Mouse (Mus musculus): ENCODE data around the gene Arrb1.

Gene Arrb1

GRCm38 (mm10) chr7:99579491-99580190 lies 44.4 kb downstream of the Arrb1 start:
- no peak for DNase-seq (ENCODE audit: low spot score in 2 of 2)

- no peak for DNase-seq (ENCODE audit: low spot score in 2 of 2)
Observed at GRCm38 (mm10) chr7:99580247-99580646, 45.0 kb downstream of the Arrb1 start.

DNA sequence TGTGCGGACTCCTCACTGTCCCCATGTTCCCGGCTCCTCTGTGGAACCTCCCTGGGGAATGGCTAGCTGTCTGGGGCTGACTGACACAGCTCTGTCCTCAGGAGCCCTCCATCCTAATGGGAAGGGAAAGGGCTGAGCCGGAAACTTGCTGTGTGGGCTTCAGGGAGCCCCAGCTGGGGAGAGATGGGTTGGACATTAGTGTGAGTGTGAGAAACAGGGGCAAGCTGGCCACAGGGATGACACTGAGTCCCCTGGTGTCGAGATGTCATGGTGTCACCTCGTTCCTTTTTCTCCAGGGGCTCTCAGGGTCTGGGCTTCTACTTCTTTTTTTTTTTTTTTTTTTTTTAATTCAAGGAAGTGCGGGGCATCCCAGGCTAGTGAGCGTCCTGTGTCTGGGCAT lies 47.0 kb downstream of the Arrb1 start:
- no peak for DNase-seq (ENCODE audit: low spot score in 2 of 2)

DNA sequence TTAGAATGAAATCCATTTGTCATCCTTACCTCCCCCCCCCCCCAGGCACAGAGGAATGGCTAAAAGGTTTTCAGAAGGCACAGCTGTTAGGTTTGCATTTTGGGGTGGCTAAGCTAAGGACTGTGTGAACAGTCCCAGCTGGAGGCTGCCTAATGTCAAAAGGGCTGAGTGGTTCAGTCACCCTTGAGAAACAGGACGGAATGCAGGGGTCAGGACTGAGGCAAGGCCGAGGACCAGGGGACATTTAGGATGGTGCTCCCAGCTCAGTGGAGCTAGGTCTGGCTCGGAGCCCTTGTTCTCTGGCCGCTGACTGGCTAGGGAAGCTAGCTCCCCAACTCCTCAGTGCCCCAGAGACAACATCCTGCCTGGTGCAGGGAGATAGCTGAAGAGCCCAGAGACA lies 47.6 kb downstream of the Arrb1 start:
- no peak for DNase-seq (ENCODE audit: low spot score in 2 of 2)

- DNase-seq (ENCODE audit: low spot score in 2 of 2): no peak
Observed at GRCm38 (mm10) chr7:99583625-99584024, 48.4 kb downstream of the Arrb1 start.

DNA sequence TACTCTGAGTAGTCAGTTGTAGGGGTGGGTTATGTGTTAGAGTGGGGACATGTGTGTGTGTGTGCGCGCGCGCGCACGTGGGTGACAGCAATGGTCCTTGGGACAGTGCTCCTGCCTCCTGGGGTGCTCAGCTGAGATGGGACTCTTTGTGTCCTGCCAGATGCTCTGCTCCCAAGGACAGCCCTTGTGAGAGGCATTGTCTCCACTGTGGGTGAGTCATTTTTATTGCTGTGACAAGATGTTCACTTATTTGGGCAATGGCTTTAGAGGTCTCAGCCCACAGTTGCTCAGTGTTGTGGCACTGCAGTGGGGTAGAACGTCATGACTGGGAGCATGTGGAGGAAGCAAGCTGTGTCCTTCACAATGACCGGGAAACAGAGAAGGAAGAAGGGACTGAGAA lies 50.7 kb downstream of the Arrb1 start:
- DNase-seq (ENCODE audit: low spot score in 2 of 2): no peak

GRCm38 (mm10) chr7:99590064-99590463 lies 54.8 kb downstream of the Arrb1 start:
- DNase-seq (ENCODE audit: low spot score in 2 of 2): peak; percentile 40 to 70

DNA sequence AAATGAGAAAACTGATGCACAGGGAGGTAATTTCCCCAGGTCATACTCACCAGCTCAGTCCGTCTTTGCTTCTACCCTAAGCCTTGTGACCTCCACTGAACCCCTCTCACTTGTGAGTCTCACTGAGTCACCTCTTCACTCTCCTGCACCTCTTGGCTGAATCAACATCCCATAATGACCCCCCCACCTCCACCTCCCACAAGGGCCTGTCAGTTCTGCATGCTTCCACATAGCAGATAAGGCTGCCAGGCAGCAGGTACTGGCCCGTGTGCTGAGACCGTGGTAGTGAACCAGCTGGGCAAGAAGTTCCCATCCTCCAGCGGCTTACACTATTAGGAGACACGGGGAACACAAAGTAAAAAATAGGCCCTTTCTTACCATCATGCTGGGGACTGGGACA lies 55.4 kb downstream of the Arrb1 start:
- DNase-seq (ENCODE audit: low spot score in 2 of 2): no peak

DNA sequence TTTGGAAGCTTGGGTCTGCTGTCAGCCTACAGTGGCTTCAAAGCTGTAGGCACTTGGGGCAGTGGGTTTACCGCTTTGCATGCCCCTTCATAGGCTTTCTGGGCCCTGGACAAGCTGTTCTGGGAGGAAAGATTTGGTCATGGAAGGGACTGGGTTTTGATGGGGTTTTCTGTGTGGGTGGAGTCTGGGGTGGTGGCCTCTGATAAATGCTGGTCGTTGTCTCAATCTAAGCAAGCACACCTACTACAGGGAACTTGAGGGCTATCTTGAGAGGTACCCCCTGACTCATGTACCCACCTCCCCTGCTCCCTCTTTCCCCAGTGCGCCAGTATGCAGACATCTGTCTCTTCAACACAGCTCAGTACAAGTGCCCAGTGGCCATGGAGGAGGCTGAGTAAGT lies 57.4 kb downstream of the Arrb1 start:
- DNase-seq (ENCODE audit: low spot score in 2 of 2): no peak

DNA sequence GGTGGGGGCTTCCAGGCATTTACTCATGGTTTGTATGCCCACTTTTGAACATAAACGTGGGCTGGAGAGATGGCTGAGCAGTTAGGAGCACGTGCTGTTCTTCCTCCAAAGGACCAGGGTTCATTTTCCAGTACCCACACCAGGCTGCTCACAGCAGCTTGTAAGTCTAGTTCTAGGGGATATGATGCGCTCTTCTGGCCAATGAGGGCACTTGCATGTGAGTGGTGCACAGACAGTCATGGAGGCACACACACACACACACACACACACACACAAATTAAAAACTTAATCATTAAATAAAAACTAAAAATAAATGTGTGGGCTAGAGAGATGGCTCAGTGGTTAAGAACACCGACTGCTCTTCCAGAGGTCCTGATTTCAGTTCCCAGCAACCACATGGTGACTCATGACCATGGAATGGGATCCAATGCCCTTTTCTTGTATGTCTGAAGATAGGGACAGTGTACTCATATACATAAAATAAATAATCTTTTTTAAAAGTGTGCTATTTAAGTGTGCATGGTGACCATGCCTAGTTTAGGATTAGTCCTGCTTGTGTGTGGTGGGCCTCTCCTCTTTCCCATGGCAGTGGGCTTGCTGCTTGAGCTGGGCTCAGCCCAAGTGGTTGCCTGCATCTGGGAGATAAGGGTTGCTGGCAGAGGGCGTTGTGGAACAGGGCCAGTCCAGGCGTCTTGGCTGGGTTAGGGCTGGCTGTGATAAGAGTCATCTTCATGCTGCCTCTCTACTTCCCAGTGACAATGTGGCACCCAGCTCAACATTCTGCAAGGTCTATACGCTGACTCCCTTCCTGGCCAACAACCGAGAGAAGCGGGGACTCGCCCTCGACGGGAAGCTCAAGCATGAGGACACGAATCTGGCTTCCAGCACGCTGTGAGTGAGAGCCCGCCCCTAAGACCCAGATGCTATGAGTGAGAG lies 58.9 kb downstream of the Arrb1 start:
- DNase-seq (ENCODE audit: low spot score in 2 of 2): no peak

DNA sequence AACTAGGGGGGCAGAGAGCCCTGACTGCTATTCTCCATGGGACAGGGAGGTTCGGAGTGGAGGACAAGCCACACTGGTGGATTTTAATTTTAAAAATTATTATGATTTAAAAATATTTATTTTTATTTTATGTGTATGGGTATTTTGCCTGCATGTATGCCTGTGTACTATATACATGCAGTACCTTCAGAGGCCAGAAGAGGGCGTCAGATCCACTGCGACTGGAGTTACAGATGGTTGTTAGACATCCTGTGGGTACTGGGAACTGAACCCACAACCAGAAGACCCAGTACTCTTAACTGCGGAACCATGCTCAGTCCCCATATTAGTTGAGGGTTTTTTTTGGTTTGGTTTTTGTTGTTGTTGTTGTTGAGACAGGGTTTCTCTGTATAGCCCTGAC lies 63.5 kb downstream of the Arrb1 start:
- DNase-seq (ENCODE audit: low spot score in 2 of 2): no peak

DNA sequence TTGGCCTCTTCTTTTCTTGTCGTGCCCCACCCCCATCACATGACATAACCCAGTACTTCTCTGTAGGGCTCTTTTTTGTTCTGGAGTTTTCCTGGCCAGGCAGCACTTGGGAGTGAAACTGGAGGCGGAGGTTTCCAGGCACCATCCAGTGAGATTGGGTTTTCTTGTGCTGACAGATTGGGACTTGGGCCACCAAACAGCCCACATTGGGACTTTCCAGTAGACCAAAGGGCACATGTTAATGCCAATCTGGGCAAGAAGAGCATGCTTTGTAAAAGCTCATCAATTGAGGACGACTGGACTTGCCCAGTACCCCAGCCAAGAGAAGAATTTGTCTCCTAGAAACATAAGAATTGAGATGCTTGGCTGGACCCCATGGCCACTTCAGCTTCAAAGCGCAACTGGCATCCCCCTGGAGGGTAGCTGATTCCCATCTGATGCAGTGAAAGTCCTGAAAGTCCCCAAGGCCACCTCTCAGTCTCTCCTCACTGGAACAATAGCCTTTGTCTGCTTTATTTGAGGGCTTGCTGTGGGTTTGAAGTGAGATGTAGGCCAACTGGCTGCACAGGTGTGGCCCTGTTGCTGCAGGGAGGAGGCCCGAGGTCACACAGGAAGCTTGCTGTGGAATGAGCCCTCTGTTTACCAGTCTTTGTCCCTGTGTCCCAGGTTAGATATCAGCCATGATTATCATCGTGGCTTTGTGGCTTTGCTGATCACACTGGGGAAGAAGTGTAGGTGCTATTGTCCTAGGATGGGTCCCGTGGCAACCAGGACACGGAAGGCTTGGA lies 68.8 kb downstream of the Arrb1 start:
- no peak for DNase-seq (ENCODE audit: low spot score in 2 of 2)

DNA sequence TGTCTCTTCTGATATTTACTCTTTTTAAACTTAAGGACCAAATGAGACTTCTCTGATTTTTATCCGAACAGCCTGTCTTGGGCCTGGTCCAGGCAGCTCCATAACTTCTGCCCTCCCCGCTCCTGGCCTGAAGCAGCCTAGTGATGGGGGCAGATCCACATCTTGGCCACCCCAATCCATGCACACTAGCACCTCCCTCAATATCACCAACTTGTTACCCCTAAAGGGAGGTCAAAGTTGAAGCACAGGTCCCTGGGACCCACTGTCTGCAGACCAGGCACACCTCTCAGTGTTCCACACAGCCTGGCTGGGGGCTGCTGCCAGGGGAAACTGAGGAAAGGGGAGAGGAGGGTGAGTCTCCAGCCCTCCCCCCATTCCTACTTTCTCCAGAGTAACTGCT lies 69.8 kb downstream of the Arrb1 start:
- DNase-seq (ENCODE audit: low spot score in 2 of 2): no peak

- no peak for DNase-seq (ENCODE audit: low spot score in 2 of 2)
Observed at GRCm38 (mm10) chr7:99606303-99606702, 71.0 kb downstream of the Arrb1 start.

DNA sequence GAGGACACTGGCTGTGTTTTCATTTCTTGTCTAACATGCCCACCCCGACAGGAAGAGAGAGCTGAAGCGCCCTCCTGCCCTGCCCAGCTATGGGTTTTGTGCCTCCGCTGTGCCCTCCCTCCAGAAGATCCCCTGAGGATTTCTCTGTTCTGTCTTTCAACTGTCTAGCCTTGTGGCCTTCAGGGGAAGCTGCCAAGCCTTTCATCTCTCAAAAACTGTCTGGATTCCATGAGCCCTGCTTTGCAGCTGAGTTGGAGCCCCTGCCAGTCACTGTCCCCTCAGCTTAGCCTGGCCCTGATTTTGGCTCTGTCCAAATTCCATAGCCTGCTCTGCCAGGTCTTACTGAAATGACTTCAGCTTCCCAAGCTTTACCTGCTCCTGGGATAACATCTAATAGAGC lies 71.5 kb downstream of the Arrb1 start:
- DNase-seq (ENCODE audit: low spot score in 2 of 2): no peak

- no peak for DNase-seq (ENCODE audit: low spot score in 2 of 2)
Observed at GRCm38 (mm10) chr7:99607632-99608031, 72.4 kb downstream of the Arrb1 start.

DNA sequence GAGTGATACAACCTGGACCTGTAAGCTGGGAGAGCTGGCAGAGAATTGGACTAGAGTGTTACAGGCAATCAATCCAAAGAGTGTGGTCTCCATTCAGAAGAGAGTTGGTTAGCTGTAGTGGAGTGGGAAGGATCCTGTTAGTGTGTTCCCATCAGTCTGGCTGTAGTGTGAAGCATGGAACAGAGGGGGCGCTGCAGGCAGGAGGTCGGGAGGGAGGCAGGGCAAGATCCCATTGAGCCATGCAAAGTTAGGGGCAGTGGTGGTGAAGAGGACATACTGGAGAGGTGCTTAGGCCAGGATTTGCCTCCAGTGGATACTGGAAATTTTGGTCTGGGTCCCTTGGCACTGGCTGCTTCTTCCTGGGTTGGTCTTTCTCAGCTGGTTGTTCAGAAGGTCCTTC lies 83.0 kb downstream of the Arrb1 start:
- no peak for DNase-seq (ENCODE audit: low spot score in 2 of 2)

DNA sequence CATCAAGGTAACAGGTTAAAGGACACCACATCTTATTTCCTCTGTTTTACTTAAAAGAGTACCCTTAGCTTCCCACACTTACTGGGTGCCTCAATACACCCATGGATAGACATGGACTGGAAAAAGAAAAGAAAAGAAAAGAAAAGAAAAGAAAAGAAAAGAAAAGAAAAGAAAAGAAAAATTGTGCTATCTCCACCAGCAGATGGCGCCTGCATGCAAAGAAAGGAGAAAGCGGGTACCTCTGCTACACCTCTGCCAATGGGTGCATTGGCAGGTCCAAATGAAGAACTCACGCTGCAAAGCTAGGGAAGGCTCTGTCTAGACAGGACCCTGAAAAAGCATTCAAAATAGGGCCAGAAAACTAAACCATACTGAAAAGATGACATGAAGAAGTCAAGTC lies 83.6 kb downstream of the Arrb1 start:
- DNase-seq (ENCODE audit: low spot score in 2 of 2): no peak

- DNase-seq (ENCODE audit: low spot score in 2 of 2): peak; percentile 71 to 78
Observed at GRCm38 (mm10) chr7:99625722-99626375, 90.6 kb downstream of the Arrb1 start.

DNA sequence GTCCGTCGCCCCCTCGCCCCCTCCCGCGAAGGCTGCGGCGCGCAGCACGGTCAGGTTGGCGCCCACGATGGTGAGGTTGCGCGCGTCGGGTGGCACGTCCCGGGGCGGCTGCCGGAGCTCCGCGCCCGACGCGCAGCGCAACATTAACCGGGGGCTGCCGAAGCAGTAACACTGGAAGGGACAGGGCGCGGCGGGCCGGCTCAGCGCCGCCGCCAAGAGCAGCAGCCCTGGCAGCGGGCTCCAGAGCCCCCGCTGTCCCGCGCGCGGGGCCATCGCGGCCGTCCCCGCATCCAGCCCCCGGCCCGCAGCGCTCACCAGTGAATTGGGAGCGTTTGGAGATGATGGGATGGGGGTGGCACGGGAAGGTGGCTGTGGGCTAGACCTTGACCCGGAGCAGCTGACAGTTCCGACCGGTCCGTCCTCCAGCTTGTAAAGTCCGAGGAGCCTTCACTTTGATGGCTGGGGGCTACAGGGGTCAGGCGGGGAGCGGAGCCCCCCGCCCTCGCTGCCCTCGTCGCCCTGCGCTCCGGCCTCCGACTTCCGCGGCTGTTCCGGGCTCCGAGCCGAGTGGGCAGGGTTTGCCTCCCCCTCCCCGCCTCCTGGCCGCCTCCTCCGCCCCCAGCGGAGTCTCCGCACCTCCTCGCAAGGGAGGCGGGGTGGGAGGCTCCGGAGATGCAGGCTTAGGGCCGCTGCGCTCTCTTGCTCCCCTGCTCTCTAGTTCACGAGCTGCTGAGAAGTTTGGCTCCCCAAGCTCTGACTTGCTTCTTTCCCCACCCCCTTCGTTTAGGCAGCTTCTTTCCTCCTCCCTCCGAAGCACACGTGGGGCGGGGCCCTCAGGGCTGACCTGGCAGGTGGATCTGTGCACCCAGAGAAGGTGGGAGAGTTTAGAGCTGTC lies 91.4 kb downstream of the Arrb1 start, which contains the start of gene Tpbgl:
Gene Tpbgl (minus strand): TSS at position 728 of the 895 bp plus-strand sequence.
- DNase-seq (ENCODE audit: low spot score in 2 of 2): peak in 1 of 2 experiments; percentile 16

DNA sequence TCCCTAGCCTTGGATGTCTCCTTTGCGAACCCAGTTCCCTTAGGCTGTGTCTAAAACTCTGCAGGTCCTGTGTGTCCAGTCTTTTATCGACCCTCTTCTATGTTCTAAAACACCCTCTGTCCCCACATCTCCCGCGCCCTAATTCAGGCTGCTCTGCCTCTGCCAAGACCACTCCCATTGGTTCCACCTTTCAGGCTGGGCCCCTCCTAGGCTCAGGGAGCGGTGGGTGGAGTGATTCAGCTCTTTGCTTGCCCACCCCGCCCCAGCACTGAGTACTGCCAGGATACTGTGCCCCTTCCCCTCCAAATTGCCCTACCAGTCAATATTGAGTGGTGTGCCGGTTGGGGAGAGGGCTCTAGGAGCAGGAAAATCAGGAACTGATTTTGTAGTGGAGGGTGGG lies 92.1 kb downstream of the Arrb1 start:
- no peak for DNase-seq (ENCODE audit: low spot score in 2 of 2)

All from frontal cortex, postnatal 14 days (tissue).